Mouse (Mus musculus) stomach, postnatal 0 days (tissue): ENCODE measurements around the gene Olfr1336. TPM values are rescaled to one million over a fixed set of nuclear protein-coding genes. Genes with fewer than 3 reads are reported as not detected.

ENCODE experiments used
- ATAC-seq: fragments of 200-750 bp; cut with Nextera tagmentation; 2 replicates; pipeline ENCODE4 v1.8.0; 2017; ENCODE audit not compliant: low FRiP score, low TSS enrichment
- DNase-seq: peaks from one replicate; pipeline ENCODE4 v3.0.0-alpha.2; 2016; ENCODE audit warnings: low spot score
- H3K27ac ChIP-seq: fragments of 300-500 bp; sonication (generic); replicated peaks from 2 replicates; pipeline ENCODE4 v1.5.1; 2014; ENCODE audit warnings: mild to moderate bottlenecking, control low read depth
- H3K27me3 ChIP-seq: fragments of 300-500 bp; sonication (generic); 2 replicates; pipeline ENCODE4 v1.6.1; 2014; ENCODE audit warnings: low read length; ENCODE audit not compliant: control insufficient read depth, insufficient read depth
- H3K36me3 ChIP-seq: fragments of 300-500 bp; sonication (generic); 2 replicates; pipeline ENCODE4 v1.6.1; 2014; ENCODE audit warnings: low read length, mixed read lengths; ENCODE audit not compliant: control insufficient read depth, insufficient read depth
- H3K4me1 ChIP-seq: fragments of 300-500 bp; sonication (generic); replicated peaks from 2 replicates; pipeline ENCODE4 v1.6.1; 2014; ENCODE audit warnings: antibody characterized with exemption; ENCODE audit not compliant: control insufficient read depth, insufficient read depth
- H3K4me2 ChIP-seq: fragments of 300-500 bp; sonication (generic); replicated peaks from 2 replicates; pipeline ENCODE4 v1.6.1; 2014; ENCODE audit warnings: low read depth, mild to moderate bottlenecking, control low read depth, moderate library complexity
- H3K4me3 ChIP-seq: fragments of 300-500 bp; sonication (generic); 2 replicates; pipeline ENCODE4 v1.5.1; 2014; ENCODE audit warnings: low read depth, low read length, control low read depth
- H3K9ac ChIP-seq: fragments of 300-500 bp; sonication (generic); 2 replicates; pipeline ENCODE4 v1.6.1; 2014; ENCODE audit warnings: mild to moderate bottlenecking, low read length, control low read depth, mixed read lengths
- H3K9me3 ChIP-seq: fragments of 300-500 bp; sonication (generic); 2 replicates; pipeline ENCODE4 v1.6.1; 2016; ENCODE audit warnings: low read length; ENCODE audit not compliant: control insufficient read depth
- CTCF ChIP-seq: IDR thresholded peaks from 2 replicates; pipeline ENCODE4 v1.5.1; 2016; ENCODE audit warnings: antibody characterized with exemption, low read depth, mild to moderate bottlenecking, moderate library complexity
- EP300 ChIP-seq: optimal IDR thresholded peaks from 2 replicates; pipeline ENCODE3; 2016; ENCODE audit warnings: antibody characterized with exemption
- WGBS: fragments of 180-500 bp; shearing (Covaris S2); extraction: QIAGEN DNeasy Blood & Tissue Kit; methylation state at CpG from one replicate; pipeline ENCODE4 v1.1.7; 2014; 5-methylcytosine and 5-hydroxymethylcytosine counted together
- polyA plus RNA-seq: library from polyadenylated mRNA; unstranded; fragments of >200 nt; fragmentation: Nextera tagmentation; extraction: Ambion mirVana; gene quantifications from 2 replicates; pipeline ENCODE4 v1.2.1, GENCODE M21; 2015

Olfr1336 gene
- not detected in 2 replicates for polyA plus RNA-seq

- ATAC-seq (no peak), DNase-seq (no peak)
- no peak within 1 kb of the TSS for H3K9ac ChIP-seq
- H3K4me3 ChIP-seq, result no peak within 1 kb of the TSS
- H3K36me3 ChIP-seq, result no peaks in the 10 kb centered on the region
- no peaks in the 10 kb centered on the region for H3K9me3 ChIP-seq
- no peaks in the 10 kb centered on the region for H3K4me1 ChIP-seq
- TF ChIP-seq CTCF (no peak), EP300 (no peak)
- H3K27ac ChIP-seq, result no peak within 1 kb of the TSS
- H3K4me2 ChIP-seq, result no peak within 1 kb of the TSS
- H3K27me3 ChIP-seq, result no peaks in the 10 kb centered on the region
Measured at GRCm38 (mm10) chr7:6455868-6456267, at the start of gene Olfr1336. Gene Olfr1336 (plus strand): TSS chr7:6456168.

GRCm38 (mm10) chr7:6410043-6410442, 45.9 kb upstream of the Olfr1336 start, which contains the start of gene Gm20715:
Gene Gm20715 (plus strand): TSS chr7:6410277.
- H3K4me1 ChIP-seq, result no peaks in the 10 kb centered on the region
- H3K4me2 ChIP-seq, result no peak within 1 kb of the TSS
- H3K9me3 ChIP-seq, result no peaks in the 10 kb centered on the region
- no peak within 1 kb of the TSS for H3K9ac ChIP-seq
- under 1% methylated on average over 17 of the region's 17 CpGs for WGBS
- no peak within 1 kb of the TSS for H3K27ac ChIP-seq
- peak; percentile 94 for DNase-seq
- ATAC-seq, result peak; percentile 98
- H3K27me3 ChIP-seq, result no peaks in the 10 kb centered on the region
- no peaks in the 10 kb centered on the region for H3K36me3 ChIP-seq
- no peak within 1 kb of the TSS for H3K4me3 ChIP-seq
- TF ChIP-seq CTCF (peak; percentile 49), EP300 (no peak)

GRCm38 (mm10) chr7:6414626-6415441, 41.1 kb upstream of the Olfr1336 start:
- 12% methylated on average over 21 of the region's 22 CpGs for WGBS
- DNase-seq (no peak), ATAC-seq (no peak)
- H3K4me1 ChIP-seq, result no peaks in the 10 kb centered on the region
- no peak for TF ChIP-seq EP300
- no peak for TF ChIP-seq CTCF
- H3K4me2 ChIP-seq, result no peak overlapping the region
- H3K9ac ChIP-seq, result no peak overlapping the region
- no peak overlapping the region for H3K27ac ChIP-seq
- H3K9me3 ChIP-seq, result no peaks in the 10 kb centered on the region
- H3K27me3 ChIP-seq, result no peaks in the 10 kb centered on the region
- H3K36me3 ChIP-seq, result no peaks in the 10 kb centered on the region
- H3K4me3 ChIP-seq, result no peak overlapping the region

DNA sequence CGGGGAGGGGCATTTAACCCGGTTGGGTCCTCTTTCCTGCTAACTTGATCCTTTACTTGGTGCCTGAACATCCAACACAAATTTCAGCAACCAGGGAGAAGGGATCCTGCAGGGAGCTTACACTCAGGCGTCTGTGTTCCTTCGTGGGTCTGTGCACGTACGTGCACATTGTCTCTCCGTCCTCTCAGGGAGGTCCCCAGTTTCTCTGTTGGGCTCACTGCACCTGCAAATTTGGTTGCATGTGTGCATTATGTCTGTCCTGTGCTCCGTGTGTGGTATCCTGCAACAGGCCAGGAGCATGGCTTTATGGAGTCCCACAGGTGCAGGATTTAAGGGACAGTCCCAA, 40.6 kb upstream of the Olfr1336 start:
- Histone ChIP-seq H3K4me2 (no peak overlapping the region), H3K27ac (no peak overlapping the region), H3K9me3 (no peaks in the 10 kb centered on the region), H3K4me1 (no peaks in the 10 kb centered on the region), H3K27me3 (no peaks in the 10 kb centered on the region), H3K4me3 (no peak overlapping the region), H3K9ac (no peak overlapping the region), H3K36me3 (no peaks in the 10 kb centered on the region)
- WGBS, result 15% methylated on average over 8 of the region's 8 CpGs
- DNase-seq, result no peak
- TF ChIP-seq CTCF, result no peak
- no peak for ATAC-seq

GRCm38 (mm10) chr7:6419894-6420293, 36.1 kb upstream of the Olfr1336 start:
- no peaks in the 10 kb centered on the region for H3K4me1 ChIP-seq
- WGBS, result 68% methylated on average over 6 of the region's 6 CpGs

GRCm38 (mm10) chr7:6429381-6429780, 26.6 kb upstream of the Olfr1336 start:
- H3K27ac ChIP-seq, result no peak overlapping the region
- H3K4me2 ChIP-seq, result no peak overlapping the region
- no peak overlapping the region for H3K9ac ChIP-seq
- H3K4me1 ChIP-seq, result no peaks in the 10 kb centered on the region
- TF ChIP-seq EP300, result no peak
- TF ChIP-seq CTCF, result peak; percentile 17; the same call in 1 of the 2 replicates
- H3K36me3 ChIP-seq, result no peaks in the 10 kb centered on the region
- 77% methylated on average over 3 of the region's 3 CpGs for WGBS
- DNase-seq, result no peak
- ATAC-seq, result no peak
- 0 out of 2 replicates have a peak, but pooled peaks cover 4% of the 10 kb centered on the region for H3K9me3 ChIP-seq
- H3K27me3 ChIP-seq, result no peaks in the 10 kb centered on the region
- no peak overlapping the region for H3K4me3 ChIP-seq

More at GRCm38 (mm10) chr7:6419894-6420293, 36.1 kb upstream of the Olfr1336 start:
- Histone ChIP-seq H3K27ac (no peak overlapping the region), H3K4me3 (no peak overlapping the region), H3K9me3 (no peaks in the 10 kb centered on the region), H3K9ac (no peak overlapping the region), H3K4me2 (no peak overlapping the region), H3K36me3 (no peaks in the 10 kb centered on the region), H3K27me3 (no peaks in the 10 kb centered on the region)
- TF ChIP-seq EP300, result no peak
- no peak for TF ChIP-seq CTCF
- DNase-seq (no peak), ATAC-seq (no peak)
